ENCODE assay signal across 10 mouse cellular contexts in genomic region chr4:150211930-150212552, GRCm38 (mm10). TPM values are rescaled to one million over a fixed set of nuclear protein-coding genes. Genes with fewer than 3 reads are reported as not detected.
DNase-seq lines count a peak whose midpoint lies in the region; ATAC-seq and TF ChIP-seq lines count a peak whose summit lies in the region.
"Had no signal": no experiment of that assay in that cellular context is flagged by ENCODE, and none has a peak within 500 bp of the region (broad histone marks: within the 10 kb centered on the region; RNA-seq: fewer than 3 reads in every experiment).

No protein-coding gene starts in this region.

- H3K9me3 ChIP-seq in heart, postnatal 0 days (replicated peaks; ENCODE audit: control insufficient read depth, low read length) = no peaks in the 10 kb centered on the region
- no peaks in the 10 kb centered on the region for H3K9me3 ChIP-seq in embryonic facial prominence, embryonic 13.5 days
- H3K9me3 ChIP-seq in limb, embryonic 10.5 days (replicated peaks) = no peaks in the 10 kb centered on the region
- H3K9me3 ChIP-seq in neural tube, embryonic 12.5 days = no peaks in the 10 kb centered on the region

- TF ChIP-seq CTCF in heart, postnatal 0 days (IDR thresholded peaks at IDR 0.05; ENCODE audit: low read depth) = no peak

- 56% methylated on average over 10 of the region's 10 CpGs for WGBS in heart, postnatal 0 days
- WGBS in embryonic facial prominence, embryonic 13.5 days = 49% methylated on average over 10 of the region's 10 CpGs
- WGBS in limb, embryonic 10.5 days = 59% methylated on average over 10 of the region's 10 CpGs
- WGBS in neural tube, embryonic 12.5 days = 57% methylated on average over 10 of the region's 10 CpGs

- H3K27me3 ChIP-seq in heart, postnatal 0 days (ENCODE audit: control insufficient read depth, insufficient read depth, low read length) = no peaks in the 10 kb centered on the region
- H3K27me3 ChIP-seq in embryonic facial prominence, embryonic 13.5 days = no peaks in the 10 kb centered on the region
- H3K27me3 ChIP-seq in limb, embryonic 10.5 days (ENCODE audit: low read depth, poor library complexity, severe bottlenecking) = no peaks in the 10 kb centered on the region
- H3K27me3 ChIP-seq in neural tube, embryonic 12.5 days (replicated peaks) = no peaks in the 10 kb centered on the region

- no peak for DNase-seq in heart, postnatal 0 days (ENCODE audit: low spot score)
- DNase-seq in heart, postnatal 4 days = no peak
- no peak for DNase-seq in limb, embryonic 10.5 days (ENCODE audit: low spot score)
- no peak for DNase-seq in layer of hippocampus, postnatal 36 days
- DNase-seq in adrenal gland, adult 8-10 months = no peak
- DNase-seq in cerebellum, postnatal 25 days = no peak
- DNase-seq: cerebellum, adult 11-12 months had no signal

- H3K4me1 ChIP-seq in heart, postnatal 0 days (ENCODE audit: control insufficient read depth, insufficient read depth) = no peaks in the 10 kb centered on the region
- peaks cover 6% of the 10 kb centered on the region for H3K4me1 ChIP-seq in embryonic facial prominence, embryonic 13.5 days
- H3K4me1 ChIP-seq in limb, embryonic 10.5 days = peaks cover 23% of the 10 kb centered on the region
- peaks cover 5% of the 10 kb centered on the region; the same call in 1 of the 2 replicates for H3K4me1 ChIP-seq in neural tube, embryonic 12.5 days

- no peak overlapping the region for H3K9ac ChIP-seq in heart, postnatal 0 days (replicated peaks; ENCODE audit: low read depth, low read length)
- no peak overlapping the region; the same call in 1 of the 2 replicates for H3K9ac ChIP-seq in embryonic facial prominence, embryonic 13.5 days
- H3K9ac ChIP-seq in neural tube, embryonic 12.5 days = no peak overlapping the region

- peak overlapping the region; percentile 34; the same call in 1 of the 2 replicates for H3K27ac ChIP-seq in heart, postnatal 0 days (ENCODE audit: low read depth)
- no peak overlapping the region for H3K27ac ChIP-seq in embryonic facial prominence, embryonic 13.5 days
- peak overlapping the region; percentile 83 for H3K27ac ChIP-seq in limb, embryonic 10.5 days
- no peak overlapping the region for H3K27ac ChIP-seq in neural tube, embryonic 12.5 days

- H3K36me3 ChIP-seq in heart, postnatal 0 days (replicated peaks; ENCODE audit: control insufficient read depth, insufficient read depth, low read length) = no peaks in the 10 kb centered on the region
- H3K36me3 ChIP-seq in embryonic facial prominence, embryonic 13.5 days = no peaks in the 10 kb centered on the region
- no peaks in the 10 kb centered on the region for H3K36me3 ChIP-seq in limb, embryonic 10.5 days
- H3K36me3 ChIP-seq in neural tube, embryonic 12.5 days = no peaks in the 10 kb centered on the region

- peak overlapping the region; percentile 47 for H3K4me2 ChIP-seq in heart, postnatal 0 days (ENCODE audit: low read depth, low read length)
- H3K4me2 ChIP-seq in embryonic facial prominence, embryonic 13.5 days = peak overlapping the region; percentile 62
- peak overlapping the region; percentile 54 for H3K4me2 ChIP-seq in neural tube, embryonic 12.5 days (replicated peaks)

- no peak for TF ChIP-seq EP300 in heart, postnatal 0 days (IDR thresholded peaks at IDR 0.05; ENCODE audit: low read depth)

- H3K4me3 ChIP-seq in heart, postnatal 0 days (ENCODE audit: low read depth, low read length) = 0 out of 2 replicates have a peak overlapping the region, but pooled peaks have one; percentile 5
- H3K4me3 ChIP-seq in embryonic facial prominence, embryonic 13.5 days = peak overlapping the region; percentile 39
- H3K4me3 ChIP-seq in limb, embryonic 10.5 days = peak overlapping the region; percentile 45
- no peak overlapping the region for H3K4me3 ChIP-seq in neural tube, embryonic 12.5 days

- no peak for ATAC-seq in heart, postnatal 0 days (ENCODE audit: insufficient read depth, low read depth)
- ATAC-seq in embryonic facial prominence, embryonic 13.5 days (ENCODE audit: insufficient number of reproducible peaks, insufficient read depth, low FRiP score, low TSS enrichment, low read depth) = peak; percentile 52; the same call in 1 of the 2 replicates
- peak; percentile 41 for ATAC-seq in neural tube, embryonic 12.5 days (ENCODE audit: low FRiP score, low read depth)
- ATAC-seq: inflammation-experienced regulatory T-cells, adult 6 months had no signal

RNA-seq across cellular contexts. Expression of gene Car6, which starts 10.9 kb away (rescaled TPM):
- not detected in 2 replicates for total RNA-seq in heart, postnatal 0 days (2014; rRNA removed; ENCODE audit: low replicate concordance)
- polyA plus RNA-seq in heart, postnatal 0 days (2015; fragmentation: Nextera tagmentation; extraction: Ambion mirVana) = not detected in 2 replicates
- not detected for total RNA-seq in heart, postnatal 4 days (2021)
- 0.23 TPM in 1 of 2 replicates, not detected in the other for polyA plus RNA-seq in embryonic facial prominence, embryonic 13.5 days (2015; fragmentation: Nextera tagmentation; extraction: Ambion mirVana)
- polyA plus RNA-seq in limb, embryonic 10.5 days (2016; fragmentation: Nextera tagmentation; extraction: Ambion mirVana) = not detected in 2 replicates
- 0.38 TPM in 1 of 2 replicates, not detected in the other for polyA plus RNA-seq in neural tube, embryonic 12.5 days (2016; fragmentation: Nextera tagmentation; extraction: Ambion mirVana)
- under 1 TPM in 1 of 2 experiments, not detected in 1; 0.25 TPM for total RNA-seq in layer of hippocampus, postnatal 36 days (2021)
- under 1 TPM in 3 of 4 experiments, not detected in 1; 0.30 to 0.70 (median 0.59) TPM for total RNA-seq in adrenal gland, adult 8-10 months (2022)
- polyA plus RNA-seq: inflammation-experienced regulatory T-cells, adult 6 months had no signal

RNA-seq across cellular contexts. Expression of gene Eno1, which starts 24.5 kb away (rescaled TPM):
- total RNA-seq in heart, postnatal 0 days (2014; rRNA removed; ENCODE audit: low replicate concordance) = 525 and 625 TPM in 2 replicates
- polyA plus RNA-seq in heart, postnatal 0 days (2015; fragmentation: Nextera tagmentation; extraction: Ambion mirVana) = 999 and 1,074 TPM in 2 replicates
- 100 to 1,000 TPM; 303 to 307 TPM for total RNA-seq in heart, postnatal 4 days (2021)
- 1,290 and 1,439 TPM in 2 replicates for polyA plus RNA-seq in embryonic facial prominence, embryonic 13.5 days (2015; fragmentation: Nextera tagmentation; extraction: Ambion mirVana)
- 3,103 and 4,103 TPM in 2 replicates for polyA plus RNA-seq in limb, embryonic 10.5 days (2016; fragmentation: Nextera tagmentation; extraction: Ambion mirVana)
- 1,428 and 1,431 TPM in 2 replicates for polyA plus RNA-seq in neural tube, embryonic 12.5 days (2016; fragmentation: Nextera tagmentation; extraction: Ambion mirVana)
- total RNA-seq in layer of hippocampus, postnatal 36 days (2021) = 100 to 1,000 TPM; 415 to 417 TPM
- total RNA-seq in adrenal gland, adult 8-10 months (2022) = 100 to 1,000 TPM; 203 to 424 (median 307) TPM

Comparison
In these comparisons a context has a peak if more than half of its experiments do, and no peak if none do; other contexts are left out.
1. H3K27ac ChIP-seq: peak in heart, postnatal 0 days (single experiment) and limb, embryonic 10.5 days (single experiment); none in embryonic facial prominence, embryonic 13.5 days (single experiment) and neural tube, embryonic 12.5 days (single experiment).
2. Peak in every context shown above with its lines, with median percentiles within 50 percentile points of each other: H3K4me2 ChIP-seq.